Mouse (Mus musculus) forelimb bud, embryonic 11.5 days (tissue): ENCODE data around the gene R3hcc1l.

Experiments
- DNase-seq: peaks from one replicate; pipeline ENCODE4 v3.0.0-alpha.2; 2012; ENCODE audit warnings: low read depth, low spot score

R3hcc1l gene

GRCm38 (mm10) chr19:42599891-42600290 is 81.3 kb downstream of the R3hcc1l start:
- no peak for DNase-seq

GRCm38 (mm10) chr19:42600591-42600990 is 82.0 kb downstream of the R3hcc1l start:
- DNase-seq, result no peak

DNA sequence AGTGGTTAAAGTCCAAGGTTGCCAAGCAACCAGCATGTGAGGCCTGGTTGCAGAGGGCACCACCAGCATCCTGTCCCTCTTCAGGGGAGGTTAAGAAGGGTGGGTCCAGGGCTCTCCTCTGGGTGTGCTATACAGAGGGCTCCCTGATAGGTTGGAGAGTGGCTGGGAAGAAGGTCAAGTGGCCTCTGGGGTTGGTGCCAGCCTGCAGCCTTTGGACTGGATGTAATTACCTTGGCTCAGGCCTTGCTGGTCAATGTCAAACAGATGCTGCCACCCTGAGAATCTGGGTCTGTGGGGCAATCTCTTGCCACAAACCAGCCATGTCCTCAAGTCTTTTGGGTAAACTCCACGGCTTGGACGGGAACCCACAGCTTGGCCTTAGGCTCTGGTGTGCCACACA is 82.9 kb downstream of the R3hcc1l start:
- DNase-seq, result no peak

GRCm38 (mm10) chr19:42602041-42602440 is 83.5 kb downstream of the R3hcc1l start:
- no peak for DNase-seq

GRCm38 (mm10) chr19:42602576-42602975 is 84.0 kb downstream of the R3hcc1l start:
- DNase-seq, result no peak

DNA sequence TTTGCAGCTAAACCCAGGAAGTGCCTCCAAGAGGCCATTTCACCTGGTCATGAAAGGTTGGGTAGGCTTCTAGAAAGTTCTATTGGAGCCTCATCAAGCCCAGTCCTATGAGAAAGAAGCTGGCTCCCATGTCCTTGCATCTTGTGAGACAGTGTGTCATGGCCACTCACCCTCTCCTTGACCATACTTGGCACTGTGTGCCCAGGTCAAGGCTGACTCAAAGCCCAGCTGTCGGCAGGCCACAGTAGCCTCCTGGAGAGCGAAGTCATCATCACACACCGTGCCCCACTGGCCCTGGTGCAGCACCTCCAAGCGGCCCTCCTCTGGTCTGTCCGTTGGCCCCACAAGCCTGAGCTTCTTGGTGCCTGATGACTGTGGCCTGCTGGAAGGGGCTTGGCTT is 89.5 kb downstream of the R3hcc1l start:
- no peak for DNase-seq

GRCm38 (mm10) chr19:42609716-42610115 is 91.2 kb downstream of the R3hcc1l start:
- DNase-seq, result no peak

GRCm38 (mm10) chr19:42611746-42612145 is 93.2 kb downstream of the R3hcc1l start:
- no peak for DNase-seq

DNA sequence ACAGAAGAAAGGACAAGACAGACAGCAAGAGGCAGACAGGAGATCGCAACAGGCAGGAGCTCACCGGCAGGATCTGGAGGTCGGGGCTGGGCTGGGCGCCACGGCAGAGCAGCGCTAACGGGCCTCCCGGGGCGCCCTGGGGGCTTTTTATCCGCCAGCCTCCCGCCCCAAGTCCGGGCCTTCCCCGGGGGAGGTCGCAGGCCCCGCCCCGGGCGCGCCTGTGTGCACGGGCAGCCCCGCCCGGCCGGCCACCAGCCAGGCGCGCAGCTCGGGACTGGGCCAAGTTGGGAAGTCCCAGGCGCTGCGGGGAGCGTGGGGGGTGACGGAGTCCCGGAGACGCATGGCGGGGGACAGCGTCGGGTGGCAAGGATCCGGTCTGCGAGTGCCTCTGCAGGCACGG is 94.1 kb downstream of the R3hcc1l start, which contains the start of gene Loxl4:
TSS of gene Loxl4 (minus strand) at position 160 of the 400 bp plus-strand sequence.
- DNase-seq, result no peak

DNA sequence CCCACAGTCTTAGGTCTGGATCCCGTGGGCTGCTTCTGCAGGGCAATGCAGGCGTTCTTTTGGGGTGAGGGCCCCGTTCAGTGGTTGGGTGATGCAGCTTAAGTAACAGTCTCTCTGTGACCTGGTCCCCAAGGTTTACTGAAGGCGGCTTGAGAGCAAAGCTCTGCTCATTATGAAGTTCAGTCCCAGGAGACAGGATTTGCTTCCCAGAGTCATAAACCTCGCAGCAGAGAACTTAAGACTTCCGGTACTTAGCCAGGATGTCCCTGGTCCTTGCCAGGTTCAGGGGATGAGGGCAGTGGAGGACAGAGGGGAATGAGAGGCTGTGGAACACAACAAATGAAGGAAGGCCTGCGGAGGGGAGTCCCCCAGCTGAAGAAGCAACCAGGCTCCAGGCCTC is 94.6 kb downstream of the R3hcc1l start:
- no peak for DNase-seq

DNA sequence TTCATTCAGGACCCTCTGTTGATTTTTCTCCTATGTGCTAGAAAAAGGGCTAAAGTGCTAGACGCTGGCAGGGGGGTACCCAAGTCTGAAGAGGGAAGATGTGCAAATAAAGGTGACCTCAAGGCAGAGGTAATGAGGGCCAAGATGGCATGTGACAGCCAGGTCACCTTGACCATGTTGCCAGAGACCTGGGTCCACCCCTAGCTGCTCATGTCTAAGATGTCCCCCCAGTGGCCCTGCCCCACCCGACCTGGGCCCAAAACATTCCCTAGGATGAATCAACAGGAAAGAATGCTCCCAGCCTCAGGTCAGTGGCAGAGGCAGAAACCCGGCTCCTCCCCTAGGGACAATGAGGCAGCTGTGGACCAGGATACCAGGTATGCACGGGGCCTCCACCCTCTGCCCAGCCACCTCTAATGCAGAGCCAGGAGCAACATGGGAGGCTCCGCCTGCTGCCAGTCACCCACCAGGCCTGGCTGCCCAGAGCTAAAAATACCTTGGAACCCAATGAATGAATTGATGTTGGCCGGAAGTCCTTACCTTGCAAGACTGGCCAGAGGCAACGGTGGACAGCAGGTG is 95.2 kb downstream of the R3hcc1l start:
- DNase-seq, result no peak

DNA sequence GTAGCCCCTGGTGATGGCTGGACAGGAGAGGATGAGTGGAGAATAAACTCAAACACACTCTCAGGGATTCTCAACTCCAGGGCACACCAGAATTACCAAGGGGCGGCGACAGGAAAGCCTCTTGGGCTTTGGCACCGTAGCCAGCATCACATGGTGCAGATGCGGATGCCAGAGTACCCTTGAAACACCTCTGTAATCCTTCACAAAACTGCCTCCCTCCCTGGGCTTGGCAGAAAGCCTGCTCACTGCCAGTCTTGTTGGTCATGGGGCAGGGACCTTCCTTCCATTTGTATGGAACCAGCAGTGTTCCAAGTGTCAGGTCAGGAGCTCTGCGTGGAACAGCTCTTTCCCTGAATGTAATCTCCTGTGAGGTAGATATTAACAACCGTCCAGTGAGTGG is 109.5 kb downstream of the R3hcc1l start:
- no peak for DNase-seq

DNA sequence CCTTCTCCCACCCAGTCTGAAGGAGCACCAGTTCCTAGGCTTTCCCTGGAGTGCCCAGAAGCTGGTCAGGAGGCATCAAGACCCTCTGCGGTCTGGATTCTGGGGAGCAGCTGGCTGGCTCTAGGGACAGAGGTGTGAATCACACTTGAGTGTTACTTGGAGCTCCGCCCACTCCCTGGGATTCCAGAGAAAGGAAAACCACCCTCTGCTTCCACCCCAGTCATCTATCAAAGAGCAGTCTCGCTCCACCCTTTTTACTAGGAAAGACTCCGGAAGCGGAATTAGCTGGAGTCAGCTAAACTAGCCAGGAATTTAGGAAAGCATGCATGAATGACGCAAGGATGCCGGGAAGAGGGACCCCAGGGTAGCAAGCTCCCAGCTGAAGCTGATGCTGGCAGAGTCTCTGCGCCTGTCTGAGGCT is 113.0 kb downstream of the R3hcc1l start:
- peak; percentile 37 for DNase-seq

- DNase-seq, result no peak
Measured at GRCm38 (mm10) chr19:42632301-42632700, 113.7 kb downstream of the R3hcc1l start.

- DNase-seq, result no peak
Measured at GRCm38 (mm10) chr19:42633650-42634049, 115.1 kb downstream of the R3hcc1l start.

GRCm38 (mm10) chr19:42636631-42637030 is 118.1 kb downstream of the R3hcc1l start:
- peak; percentile 82 for DNase-seq

DNA sequence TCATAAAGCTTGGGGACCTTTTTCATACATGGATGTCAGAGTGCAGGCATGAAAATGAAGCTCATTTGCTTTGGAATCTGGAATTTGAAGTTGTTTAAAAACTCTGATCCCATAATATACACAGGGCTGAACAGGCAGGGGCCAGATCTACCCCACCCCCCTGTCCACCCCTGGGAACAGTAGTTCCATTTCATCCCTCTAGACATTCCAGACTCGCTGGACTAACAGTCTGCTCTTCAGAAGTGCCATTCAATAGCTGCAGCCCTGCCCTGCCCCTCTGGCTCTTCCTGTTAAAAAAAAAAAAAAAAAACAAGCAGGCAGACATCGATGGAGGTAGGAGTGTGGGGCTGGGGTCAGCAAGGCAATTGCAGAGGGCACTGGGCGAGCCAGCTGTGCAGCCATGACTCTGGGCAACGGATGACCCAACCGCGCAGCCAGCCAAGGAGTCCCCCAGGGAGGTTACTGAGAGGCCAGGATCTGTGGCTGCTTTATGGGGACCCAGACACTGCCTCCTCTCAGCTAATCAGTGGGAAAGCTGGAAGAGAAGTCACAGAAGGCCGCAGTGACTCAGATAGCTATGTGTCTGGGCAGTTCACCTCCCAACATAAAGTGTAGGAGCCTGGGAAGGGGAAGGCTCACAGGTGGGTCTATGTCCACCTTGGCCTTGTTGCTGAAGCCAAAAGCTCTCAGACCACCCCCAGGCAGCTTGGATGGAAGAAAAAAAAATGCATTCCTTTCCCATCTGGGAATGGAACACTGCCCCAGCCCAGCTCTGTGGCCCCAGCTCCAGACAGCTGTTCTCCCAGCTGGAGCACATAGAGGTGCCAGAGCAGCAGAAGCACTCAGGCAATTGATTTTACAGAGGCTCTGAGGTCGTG is 120.3 kb downstream of the R3hcc1l start:
- no peak for DNase-seq

DNA sequence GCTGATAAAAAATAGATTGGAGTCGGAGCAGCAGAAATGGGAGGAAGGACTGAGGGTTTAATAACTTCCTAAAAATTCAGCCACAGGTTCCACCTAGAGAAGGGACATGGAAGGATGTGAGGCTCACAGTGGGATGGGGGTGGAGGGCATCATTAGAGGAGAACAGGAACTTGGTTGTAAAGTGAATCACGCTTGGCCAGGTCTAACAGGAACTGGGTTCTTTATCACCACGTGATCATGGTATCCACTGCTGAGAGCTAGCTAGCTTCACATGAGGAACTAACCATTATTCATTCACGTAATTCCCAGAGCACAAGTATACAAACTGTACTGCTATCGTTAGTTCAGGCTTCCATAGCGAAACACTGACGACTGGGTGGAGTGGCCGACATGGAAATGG is 121.0 kb downstream of the R3hcc1l start:
- DNase-seq, result no peak

- DNase-seq, result no peak
Measured at GRCm38 (mm10) chr19:42640211-42640610, 121.7 kb downstream of the R3hcc1l start.
